Mouse (Mus musculus): ENCODE measurements at regions not wholly inside any gene's neighbourhood (a gene's known extent, or its start where the extent isn't known, plus 50 kb on each side); places are given as distances from the start of the nearest gene placed in this dataset.

- Histone ChIP-seq H3K27ac (replicated peaks; ENCODE audit: low read depth, low read length) (no peak overlapping the region), H3K4me3 (ENCODE audit: low read depth, low read length) (no peak overlapping the region), H3K27me3 (replicated peaks; ENCODE audit: control insufficient read depth, insufficient read depth, low read length) (no peaks in the 10 kb centered on the region), H3K4me2 (ENCODE audit: low read depth, low read length) (no peak overlapping the region), H3K9me3 (ENCODE audit: control insufficient read depth, low read length) (no peaks in the 10 kb centered on the region), H3K36me3 (ENCODE audit: control insufficient read depth, insufficient read depth, low read length) (no peaks in the 10 kb centered on the region), H3K9ac (ENCODE audit: low read depth, low read length) (no peak overlapping the region), H3K4me1 (ENCODE audit: control insufficient read depth, insufficient read depth, low read length) (no peaks in the 10 kb centered on the region)
- DNase-seq (ENCODE audit: low spot score) = no peak
- 84% methylated on average over 1 of the region's 1 CpGs for WGBS
- no peak for ATAC-seq (ENCODE audit: low read depth)
Observed at GRCm38 (mm10) chr8:100291981-100292380, 875.7 kb upstream of the Cdh8 start.
